Mouse (Mus musculus) E14TG2a.4 (cell line): ENCODE measurements around the gene Fam189a1.

Source experiments
- CTCF ChIP-seq: conservative IDR thresholded peaks from 2 replicates; pipeline ENCODE4 v1.5.1; 2014; ENCODE audit warnings: low read length
- POU5F1 ChIP-seq: IDR thresholded peaks from 2 replicates; pipeline ENCODE4 v1.6.1; 2014; ENCODE audit warnings: low read length, borderline replicate concordance

DNA sequence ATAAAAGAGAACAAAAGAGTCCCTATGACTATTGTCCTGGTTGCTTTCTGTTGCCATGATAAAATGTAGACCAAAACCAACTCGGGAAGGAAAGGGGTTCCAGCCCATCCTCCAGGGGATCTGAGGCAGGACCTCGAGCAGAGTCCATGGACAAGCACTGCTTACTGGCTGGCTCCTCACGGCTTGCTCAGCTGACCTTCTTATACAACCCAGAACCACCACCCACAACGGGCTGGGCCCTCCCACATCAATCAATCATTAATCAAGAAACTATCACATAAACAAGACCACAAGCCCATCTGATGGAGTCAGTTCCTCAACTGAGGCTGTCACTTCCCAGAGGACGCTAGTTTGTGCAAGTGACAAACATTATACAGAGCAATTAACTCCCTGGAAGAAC, 16.3 kb downstream of the Fam189a1 start:
- no peak for TF ChIP-seq CTCF
- no peak for TF ChIP-seq POU5F1
